Mouse (Mus musculus) CD8-positive naive resting alpha-beta T cell, adult 2 months (primary cell): Measurements from ENCODE around the gene Sh3gl3.
A peak's percentile ranks its signal among the peaks of the same experiment; 100 is the strongest.

Experiments used
- DNase-seq, 2 experiments: peaks; one replicate each; pipeline ENCODE4 v3.0.0; 2022; ENCODE audit warnings: low read depth in 2 of 2, low spot score in 2 of 2

Gene Sh3gl3

DNA sequence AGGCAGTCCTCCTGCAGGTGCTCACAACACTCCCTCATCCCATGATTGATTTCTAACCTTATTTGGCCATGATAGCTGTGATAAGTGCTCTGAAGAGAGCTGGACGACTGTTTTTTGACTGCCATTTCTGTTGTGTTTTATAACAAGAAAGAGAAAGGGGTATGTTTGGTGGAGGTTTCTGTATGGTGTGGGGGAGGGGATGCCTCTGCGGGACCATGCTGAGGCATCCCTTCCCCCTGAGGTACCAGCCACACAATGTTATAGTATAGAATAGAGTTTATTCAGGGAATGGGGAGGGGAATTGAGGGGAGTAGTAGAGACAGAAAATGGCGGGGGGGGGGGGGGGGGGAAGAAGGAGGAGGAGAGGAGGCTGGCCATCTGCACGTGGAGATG, 61.3 kb downstream of the Sh3gl3 start:
- no peak for DNase-seq

DNA sequence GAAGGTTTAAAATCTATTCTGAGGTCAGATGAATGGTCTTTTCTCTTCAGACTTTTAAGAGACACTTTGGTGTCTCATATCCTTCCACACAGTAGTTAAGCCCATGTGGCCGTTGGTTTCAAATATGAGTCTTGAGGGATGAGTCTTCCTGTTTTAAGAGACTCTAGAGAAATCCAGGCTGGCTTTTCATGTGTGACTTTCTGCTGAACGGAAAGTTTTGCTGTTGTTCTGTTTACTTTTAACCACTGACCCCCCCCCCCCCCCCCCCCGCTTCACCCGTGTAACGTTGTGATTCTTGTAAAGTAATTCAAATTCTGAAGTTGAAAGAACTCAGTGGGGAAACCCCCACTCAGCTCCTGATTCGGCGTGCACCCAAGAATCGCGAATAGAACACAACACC, 61.8 kb downstream of the Sh3gl3 start:
- DNase-seq: no peak

DNA sequence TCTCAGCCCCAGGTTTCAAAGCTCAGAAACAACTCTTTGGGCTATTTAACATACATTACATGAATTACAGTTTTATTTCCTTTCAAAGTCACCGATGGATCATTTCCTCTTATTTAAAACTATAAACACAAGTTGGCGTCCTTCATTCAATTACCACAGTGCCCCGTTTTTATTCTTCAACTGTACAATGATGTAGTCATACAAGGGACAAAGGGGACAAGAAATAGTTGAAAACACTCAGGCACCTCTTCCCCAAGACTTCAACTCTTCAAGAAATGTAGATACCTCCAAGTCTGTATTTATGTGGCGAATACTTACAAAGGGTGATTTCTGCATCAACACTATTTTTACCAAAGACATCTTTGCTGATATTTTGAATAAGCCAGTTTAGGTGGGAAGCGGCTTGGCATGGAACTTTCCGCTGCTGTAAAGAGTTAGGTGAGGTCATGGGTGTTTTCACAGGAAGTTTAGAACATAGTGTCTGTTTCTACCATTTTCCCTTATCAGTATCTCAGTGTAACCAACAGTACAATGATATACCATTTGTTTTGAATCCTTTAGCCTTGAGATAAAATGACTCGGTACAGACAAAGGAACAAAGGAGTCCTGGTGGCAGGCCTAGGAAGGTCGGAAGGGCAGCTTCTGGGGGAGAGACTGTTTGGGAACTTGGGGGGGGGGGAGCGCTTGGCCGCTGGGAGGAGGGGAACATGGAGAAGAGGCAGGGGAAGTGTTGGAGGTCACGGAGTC, 62.7 kb downstream of the Sh3gl3 start:
- DNase-seq: no peak

DNA sequence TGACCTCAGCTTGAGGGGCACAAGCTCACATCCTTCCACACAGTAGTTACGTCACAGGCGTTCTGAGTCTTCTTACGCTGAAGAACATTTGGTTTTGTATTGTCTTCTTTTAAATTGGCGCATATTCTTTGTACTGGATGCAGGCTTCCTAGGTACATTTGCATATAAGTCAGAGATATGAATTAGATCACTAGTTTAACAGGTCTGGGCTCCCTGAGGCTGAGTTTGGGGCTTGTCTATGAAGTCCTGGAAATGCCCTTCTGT, 63.2 kb downstream of the Sh3gl3 start:
- DNase-seq: no peak

DNA sequence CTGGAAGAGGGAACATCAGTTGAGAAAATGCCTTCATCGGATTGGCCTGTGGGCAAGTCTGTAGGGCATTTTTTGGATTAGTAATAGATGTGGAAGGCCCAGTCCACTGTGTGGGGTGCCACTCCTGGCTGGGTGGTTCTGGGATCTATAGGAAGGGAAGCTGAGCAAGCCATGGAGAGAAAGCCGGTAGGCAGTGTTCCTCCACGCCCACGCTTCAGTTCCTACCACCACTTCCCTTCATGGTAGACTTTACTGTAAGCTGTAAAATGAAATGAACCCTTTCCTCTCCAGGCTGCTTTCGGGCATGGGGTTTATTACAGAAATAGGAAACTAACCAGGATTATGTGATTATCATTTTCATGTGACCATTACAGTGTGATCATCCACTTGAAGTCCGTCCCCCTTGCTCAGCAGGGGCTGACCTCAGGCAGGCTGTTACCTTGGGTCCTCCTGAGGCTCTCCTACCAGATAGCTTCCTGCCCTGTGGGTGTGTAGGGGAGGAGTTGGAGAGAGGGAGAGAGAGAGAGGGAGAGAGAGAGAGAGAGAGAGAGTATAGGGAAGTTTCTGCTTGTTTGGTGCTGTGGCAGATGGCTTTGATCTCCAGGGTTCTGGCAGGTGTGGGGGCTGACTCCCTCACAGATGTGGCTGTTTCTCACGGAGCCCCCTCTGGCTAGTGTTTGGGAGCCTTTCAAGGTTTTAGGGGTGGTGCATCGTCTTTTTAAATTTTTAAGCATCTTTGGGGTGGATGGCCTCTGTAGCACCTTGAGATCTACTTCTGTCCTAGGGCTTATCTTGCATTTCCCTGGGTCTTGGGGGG, 67.0 kb downstream of the Sh3gl3 start:
- no peak for DNase-seq

DNA sequence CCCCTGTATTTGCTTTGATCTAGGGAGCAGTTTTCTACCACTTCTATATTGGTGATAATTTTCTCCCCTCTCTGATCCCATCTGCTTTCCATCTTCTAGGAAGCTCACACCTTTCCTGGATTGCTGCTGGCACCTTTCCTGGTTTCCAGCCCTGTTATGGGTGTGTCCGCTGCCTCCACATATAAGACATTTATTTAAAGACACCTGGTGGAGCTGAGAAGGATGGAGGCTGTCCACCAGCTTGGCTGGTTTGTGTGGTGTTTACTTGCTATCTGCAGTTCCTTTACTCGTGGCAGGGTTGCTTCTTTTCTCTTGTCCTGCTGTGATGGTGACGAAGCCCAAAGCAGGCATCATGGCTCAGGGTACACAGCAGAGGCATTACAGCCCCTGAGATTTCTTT, 71.1 kb downstream of the Sh3gl3 start:
- no peak for DNase-seq

DNA sequence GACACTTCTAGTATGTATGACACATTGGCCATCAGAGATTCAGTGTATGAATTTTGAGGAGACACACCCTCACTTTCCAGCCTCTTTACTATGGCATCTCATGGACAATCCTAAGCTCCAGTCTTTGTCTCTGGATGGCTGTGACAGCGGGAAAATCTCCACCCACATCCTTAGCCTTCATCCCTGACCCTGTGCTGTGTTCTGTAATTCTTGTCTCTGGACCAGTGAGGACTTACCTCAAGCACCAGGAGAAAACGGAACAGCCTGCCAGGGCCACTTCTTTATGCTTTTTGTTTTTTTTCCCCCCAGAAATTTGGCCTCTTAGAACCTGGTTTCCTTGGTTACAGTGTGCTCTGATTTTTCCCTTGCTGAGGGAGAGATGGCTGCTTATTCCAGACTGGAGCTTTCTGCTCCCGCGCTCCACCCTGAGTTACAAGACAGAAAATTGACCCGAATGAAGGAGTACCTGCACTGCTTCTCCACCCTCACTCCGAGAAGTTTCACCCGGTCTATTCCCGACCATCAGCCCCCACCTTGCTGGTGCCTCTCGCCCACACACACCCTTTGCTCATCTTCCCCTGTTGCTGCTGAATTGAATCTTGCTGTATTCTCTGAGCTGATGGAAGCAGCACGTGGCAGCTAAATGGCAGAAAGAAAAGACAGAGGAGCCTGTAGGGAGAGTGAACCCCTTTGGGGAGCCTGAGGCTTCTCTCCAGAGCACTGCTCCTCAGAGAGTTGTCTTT, 75.5 kb downstream of the Sh3gl3 start:
- no peak for DNase-seq

DNA sequence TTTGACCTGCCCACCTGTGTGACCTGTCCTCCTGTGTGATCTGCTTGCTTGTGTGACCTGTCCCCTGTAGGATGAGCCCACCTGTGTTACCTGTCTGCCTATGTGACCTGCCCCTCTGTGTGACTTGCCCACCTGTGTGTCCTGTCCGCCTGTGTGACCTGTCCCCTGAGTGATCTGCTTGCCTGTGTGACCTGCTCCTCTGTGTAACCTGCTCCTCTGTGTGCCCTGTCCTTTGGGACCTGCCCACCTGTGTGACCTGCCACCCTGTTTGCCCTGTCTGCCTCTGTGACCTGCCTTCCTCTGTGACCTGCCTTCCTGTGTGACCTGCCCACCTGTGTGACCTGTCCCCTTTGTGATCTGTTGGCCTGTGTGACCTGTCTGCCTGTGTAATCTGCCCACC, 79.7 kb downstream of the Sh3gl3 start:
- DNase-seq: no peak

DNA sequence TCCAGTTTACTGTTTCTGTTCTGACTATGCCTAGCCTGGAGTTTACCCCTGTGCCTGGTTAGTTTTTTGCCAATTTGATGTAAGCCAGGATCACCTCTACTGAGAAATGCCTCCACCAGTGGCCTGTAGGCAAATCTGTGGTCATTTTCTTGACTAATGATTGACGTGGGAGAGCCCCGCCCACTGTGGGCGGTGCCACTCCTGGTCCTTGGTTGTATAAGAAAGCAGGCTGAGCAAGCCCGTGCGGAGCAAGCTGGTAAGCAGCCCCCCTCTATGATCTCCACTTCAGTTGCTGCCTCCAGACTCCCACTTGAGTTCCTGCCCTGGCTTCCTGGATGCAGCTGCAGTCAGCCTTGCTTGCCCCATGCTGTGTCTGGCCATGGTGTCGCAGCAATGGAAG, 83.3 kb downstream of the Sh3gl3 start:
- DNase-seq: no peak

DNA sequence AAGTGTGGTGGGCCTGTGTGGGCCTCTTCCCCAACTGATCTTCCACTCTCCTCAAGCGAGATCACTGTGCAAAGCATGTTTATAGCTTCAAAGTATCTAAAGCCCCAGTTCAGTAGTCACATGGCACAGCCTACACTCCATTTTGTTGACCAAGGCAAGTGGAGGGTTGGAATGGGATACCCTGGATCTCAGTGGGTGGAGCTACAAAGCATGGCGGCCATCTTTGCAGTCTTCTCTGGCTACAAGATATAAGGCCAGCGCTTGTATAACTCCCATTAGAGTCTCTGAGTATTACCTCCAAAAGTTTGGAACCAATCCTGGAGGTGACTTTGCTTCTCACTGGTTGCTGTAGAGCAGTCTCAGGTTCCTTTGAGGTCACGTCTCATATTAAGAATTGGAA, 83.9 kb downstream of the Sh3gl3 start:
- no peak for DNase-seq

DNA sequence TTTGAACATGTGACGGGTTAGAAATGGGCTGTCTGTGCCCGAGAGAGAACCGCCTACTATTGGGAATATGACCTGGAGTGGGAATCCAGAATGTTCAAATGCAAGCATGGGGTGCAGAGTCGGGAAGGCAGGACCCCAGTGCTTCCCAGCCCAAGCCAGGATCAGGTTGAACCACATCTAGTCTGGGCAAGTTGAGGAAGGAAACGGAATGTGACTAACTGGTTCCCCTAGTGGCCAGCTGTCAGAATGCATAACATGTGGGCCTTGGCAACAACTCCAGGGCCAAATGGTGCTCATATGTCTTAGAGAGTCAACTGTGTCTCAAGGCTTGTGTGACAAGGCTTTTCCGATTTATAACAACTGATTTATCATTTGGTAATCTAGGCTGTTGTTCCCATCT, 86.6 kb downstream of the Sh3gl3 start:
- no peak for DNase-seq

DNA sequence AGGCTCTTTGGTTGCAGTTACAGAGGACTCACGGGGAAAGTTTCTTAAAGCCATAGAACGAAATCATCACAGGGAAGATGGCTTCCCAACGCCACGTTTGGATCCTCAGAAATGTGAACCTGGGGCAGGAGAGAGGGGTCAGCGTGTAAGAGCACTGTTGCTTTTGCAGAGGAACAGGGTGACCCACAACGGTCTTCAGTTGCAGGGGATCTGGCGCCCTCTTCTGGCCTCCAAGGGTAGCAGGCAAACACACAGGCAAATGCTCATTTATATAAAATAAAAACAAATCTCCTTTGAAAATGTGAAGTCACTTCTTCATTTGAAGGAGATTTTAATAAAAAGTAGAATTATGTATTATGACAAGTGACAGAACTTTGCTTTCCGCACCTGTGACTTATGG, 89.5 kb downstream of the Sh3gl3 start:
- peak; percentile 9 to 21 for DNase-seq

DNA sequence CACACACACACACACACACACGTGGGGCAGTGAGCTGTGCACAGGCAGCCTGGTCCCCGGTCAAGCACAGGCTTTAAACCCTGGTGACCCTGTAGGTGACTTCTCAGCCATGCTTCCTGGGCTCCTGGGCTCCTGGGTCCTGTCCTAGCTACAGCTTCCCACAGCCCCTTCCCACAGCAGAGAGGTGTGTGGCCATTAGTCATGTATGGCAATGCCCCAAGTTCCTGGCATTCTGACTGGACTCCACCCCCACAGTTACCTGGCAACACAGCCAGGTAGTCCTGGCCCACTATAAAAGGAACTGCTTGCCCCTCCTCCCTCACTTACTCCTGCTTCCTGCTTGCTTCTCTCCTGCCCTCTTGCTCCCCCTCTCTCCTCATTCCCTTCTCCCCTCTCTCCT, 90.5 kb downstream of the Sh3gl3 start:
- no peak for DNase-seq

DNA sequence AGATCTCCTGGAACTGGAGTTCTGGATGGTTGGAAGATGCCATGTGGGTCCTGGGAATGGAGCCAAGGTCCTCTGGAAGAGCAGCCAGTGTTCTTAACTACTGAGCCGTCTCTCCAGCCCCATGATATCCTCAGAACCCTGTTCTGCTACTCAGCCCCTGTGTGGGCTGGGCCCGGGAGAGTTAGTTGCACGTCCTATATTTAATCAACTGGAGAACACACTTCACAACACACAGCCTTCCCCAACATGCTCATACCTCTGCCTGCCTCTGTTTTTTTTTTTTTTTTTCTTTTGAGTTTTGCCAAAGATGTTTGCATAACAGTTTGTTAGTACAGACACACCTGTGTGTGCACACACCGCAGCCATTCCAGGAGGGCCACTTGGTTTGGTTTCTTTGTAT, 91.7 kb downstream of the Sh3gl3 start:
- no peak for DNase-seq

DNA sequence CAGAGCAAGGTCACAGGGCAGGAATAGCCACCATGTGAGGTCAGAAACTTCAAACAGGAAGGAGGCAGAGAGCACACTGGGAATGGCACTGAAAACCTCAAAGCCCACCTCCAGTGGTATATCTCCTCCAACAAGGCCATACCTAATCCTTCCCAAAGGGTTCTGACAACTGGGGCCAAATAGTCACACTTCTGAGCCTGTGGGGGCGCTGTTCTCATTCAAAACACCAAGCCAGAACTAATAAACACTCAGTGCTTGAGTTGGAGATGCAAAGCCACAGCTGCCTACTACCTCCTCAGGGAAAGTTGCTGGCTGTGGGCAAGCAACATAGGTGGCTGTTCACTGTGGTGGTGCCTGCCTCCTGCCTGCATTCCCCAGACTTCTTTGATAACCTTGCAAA, 96.3 kb downstream of the Sh3gl3 start:
- DNase-seq: no peak

DNA sequence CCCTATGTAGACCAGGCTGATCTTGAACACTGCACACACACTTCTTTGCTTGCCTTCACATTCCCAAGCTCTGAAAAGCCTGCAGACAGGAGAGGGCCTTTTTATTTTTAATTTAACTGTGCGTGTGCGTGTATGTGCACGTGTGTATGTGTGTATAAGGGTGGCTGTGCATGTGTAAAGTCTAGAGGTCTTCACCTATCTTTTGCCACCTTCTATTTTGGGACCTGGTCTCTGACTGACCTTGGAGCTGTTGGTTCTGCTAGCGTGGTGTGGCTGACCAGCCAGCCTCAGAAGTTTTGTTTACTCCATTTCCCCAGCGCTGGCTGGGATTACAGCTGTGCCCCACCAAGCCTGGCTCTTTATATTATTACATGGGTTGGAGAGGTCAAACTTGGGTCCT, 98.1 kb downstream of the Sh3gl3 start:
- DNase-seq: no peak

DNA sequence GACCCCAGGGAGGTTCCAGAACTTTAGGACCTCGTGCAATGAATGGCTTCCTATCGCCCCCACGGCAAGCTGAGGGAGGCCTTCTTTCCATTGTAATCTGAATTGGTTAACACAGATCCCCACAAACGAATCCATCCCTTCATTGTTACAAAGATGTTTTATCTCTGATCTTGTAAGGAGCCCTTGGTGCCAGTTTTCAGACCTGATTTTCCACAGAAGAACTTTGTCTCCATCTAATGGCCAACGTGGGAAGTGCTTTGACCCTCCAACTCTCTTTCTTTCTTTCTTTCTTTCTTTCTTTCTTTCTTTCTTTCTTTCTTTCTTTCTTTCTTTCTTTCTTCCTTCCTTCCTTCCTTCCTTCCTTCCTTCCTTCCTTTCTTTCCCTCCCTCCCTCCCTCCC, 99.2 kb downstream of the Sh3gl3 start:
- DNase-seq: peak in 1 of 2 experiments; percentile 10

DNA sequence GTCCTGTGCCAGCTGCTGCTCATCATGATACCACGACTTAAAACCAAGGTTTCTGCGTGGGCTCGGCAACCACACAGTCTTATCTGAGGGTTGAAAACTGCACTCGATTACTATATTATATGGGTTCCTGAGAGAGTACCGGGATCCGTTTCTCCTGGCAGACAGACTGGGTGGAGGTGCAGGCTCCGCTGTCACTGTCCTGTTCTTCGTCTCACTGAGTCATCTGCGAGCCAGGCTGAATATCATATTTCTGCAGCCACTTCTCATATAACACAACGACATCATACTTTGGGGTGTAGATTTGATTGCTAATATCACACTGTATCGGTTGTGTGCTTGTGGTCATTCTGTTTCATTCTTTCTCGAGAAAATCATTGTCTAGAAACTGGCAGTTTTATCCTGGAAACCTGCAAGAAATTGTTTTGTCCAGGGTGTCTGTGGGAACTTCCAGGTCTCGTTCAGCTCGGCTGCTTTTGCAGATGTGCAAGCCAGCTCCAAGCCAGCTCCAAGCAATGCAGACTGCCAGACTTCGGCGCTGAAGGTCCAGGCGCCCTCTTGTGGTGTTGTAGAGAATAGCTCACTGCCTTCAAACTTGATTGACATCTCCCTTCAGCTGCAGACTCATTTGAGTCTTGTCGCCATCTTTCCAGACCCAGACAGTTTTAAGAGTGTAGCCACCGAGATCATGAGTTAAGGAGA, 100.5 kb downstream of the Sh3gl3 start:
- DNase-seq: peak in 1 of 2 experiments; percentile 11

DNA sequence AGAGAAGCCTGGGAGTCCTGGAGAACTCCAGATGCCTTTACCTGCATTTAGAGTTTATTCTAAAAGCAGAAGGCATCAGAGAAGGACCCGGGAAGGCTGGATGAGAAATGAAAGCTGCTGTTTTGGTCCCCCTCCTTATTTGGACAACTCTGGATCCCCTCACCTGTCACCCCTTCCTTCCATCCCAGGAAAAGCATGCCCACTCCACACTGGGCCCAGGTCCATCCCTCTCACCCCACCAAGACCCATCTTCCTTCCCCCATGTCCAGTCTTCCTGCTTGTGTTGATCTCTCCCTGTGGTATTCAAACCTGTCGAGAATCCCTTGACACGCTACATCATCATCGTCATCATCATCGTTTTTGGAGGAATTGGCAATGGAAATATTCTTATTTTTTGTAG, 101.3 kb downstream of the Sh3gl3 start:
- DNase-seq: no peak

DNA sequence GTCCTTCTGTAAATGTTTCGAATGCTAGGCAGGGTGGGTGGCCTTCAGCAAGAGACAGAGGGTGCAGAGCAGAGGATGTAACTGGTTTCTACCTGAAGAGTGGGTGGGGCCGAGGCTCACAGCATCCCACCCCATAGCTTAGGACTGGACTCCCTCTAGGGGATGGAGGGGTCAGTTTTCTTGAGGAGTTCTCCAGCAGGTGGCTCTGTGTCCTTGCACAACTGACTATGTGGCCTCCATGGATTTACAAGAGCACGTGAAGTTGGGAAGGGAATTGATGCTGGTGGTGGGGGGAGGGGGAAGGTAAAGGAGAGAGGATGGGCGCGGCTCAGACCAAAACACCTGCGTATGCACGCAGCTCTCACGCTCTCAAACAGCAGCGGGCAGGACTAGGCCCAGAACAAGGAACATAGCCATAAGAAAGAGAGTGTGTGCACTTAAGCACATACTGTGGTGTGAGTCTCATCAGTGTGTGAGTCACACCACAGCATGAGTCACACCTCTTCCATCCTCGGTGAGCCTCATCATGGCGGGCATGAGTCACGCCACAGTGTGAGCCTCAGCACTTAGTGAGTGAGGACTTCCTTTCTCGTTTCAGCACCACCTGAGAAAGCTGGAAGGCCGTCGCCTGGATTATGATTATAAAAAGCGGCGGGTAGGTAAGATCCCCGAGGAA, 102.0 kb downstream of the Sh3gl3 start:
- DNase-seq: no peak

DNA sequence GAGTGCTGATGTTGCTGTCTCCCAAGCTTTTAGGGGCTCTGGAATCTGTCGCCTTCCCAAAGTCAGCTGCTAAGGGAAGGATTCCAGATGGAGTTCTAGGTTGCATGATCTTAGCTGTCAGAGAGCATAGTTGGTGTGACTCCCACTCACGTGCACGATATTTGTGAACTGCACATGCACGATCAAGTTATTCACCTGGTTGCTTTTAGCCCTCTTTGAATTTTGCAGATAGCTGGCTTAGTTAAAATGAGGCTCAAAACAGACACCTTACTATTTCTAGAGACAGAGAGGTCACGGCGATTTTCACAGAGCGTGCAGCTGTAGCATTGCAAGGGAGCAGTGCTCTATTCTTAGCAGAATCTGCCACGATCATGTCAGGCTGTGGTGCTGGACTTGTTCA, 108.4 kb downstream of the Sh3gl3 start:
- DNase-seq: no peak
